Mouse (Mus musculus): ENCODE results near the gene Gnai3.

GRCm38 (mm10) chr3:108117465-108117864 is 28.5 kb downstream of the Gnai3 start:
- TF ChIP-seq CTCF (IDR thresholded peaks at IDR 0.05; ENCODE audit: low read depth, low read length) (no peak), POLR2A (IDR thresholded peaks at IDR 0.05; ENCODE audit: extremely low read depth, insufficient read depth, low read length) (no peak)
